Mouse (Mus musculus): ENCODE results near the gene Ephx4. TPM values are rescaled to one million over a fixed set of nuclear protein-coding genes. Genes with fewer than 3 reads are reported as not detected.
A peak's percentile ranks its signal among the peaks of the same experiment; 100 is the strongest.

Gene Ephx4
- total RNA-seq, 2 experiments from 2014 or later = 0.47 to 1.1 TPM

DNA sequence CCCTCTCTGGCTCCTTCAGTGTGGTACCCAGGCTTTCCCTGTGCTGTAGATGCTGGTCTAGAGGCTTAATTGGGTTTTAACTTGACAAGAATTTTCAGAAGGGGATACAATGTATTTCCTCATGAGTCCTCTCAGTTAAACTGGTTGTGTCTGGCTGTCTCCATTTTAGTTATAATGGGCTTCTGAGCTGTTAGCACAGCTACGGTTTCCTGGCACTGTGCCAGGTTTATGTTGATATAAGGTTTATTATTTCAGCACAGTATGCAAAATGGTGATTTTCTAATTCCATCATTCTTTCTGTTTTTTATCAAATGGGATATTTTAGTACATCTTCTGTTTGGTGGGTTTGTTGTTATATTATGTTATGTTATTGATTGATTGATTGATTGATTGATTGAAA lies 19.1 kb downstream of the Ephx4 start:
- intact Hi-C loops (cut with DNase I) = no loop called here
- DNase-seq = no peak

- DNase-seq = no peak
- intact Hi-C loops (cut with DNase I) = loop anchor here (10.0 kb wide), 1 partner anchor 164 kb away; the partner anchor contains the start of genes Glmn and Rpap2
Observed at GRCm38 (mm10) chr5:107431249-107431648, 28.7 kb downstream of the Ephx4 start, which contains the start of gene Lpcat2b. TSS of gene Lpcat2b (plus strand) at chr5:107431549.

GRCm38 (mm10) chr5:107434001-107434400 lies 31.5 kb downstream of the Ephx4 start:
- intact Hi-C loops (cut with DNase I) = loop anchor here (10.0 kb wide), 1 partner anchor 161 kb away; the partner anchor contains the start of genes Glmn and Rpap2

GRCm38 (mm10) chr5:107436185-107436584 lies 33.6 kb downstream of the Ephx4 start:
- no peak for DNase-seq
- intact Hi-C loops (cut with DNase I) = loop anchor here (10.0 kb wide), 1 partner anchor 159 kb away; the partner anchor contains the start of genes Glmn and Rpap2

More at GRCm38 (mm10) chr5:107434001-107434400, 31.5 kb downstream of the Ephx4 start:
- no peak for DNase-seq

- no peak for DNase-seq
- intact Hi-C loops (cut with DNase I) = loop anchor here (10.0 kb wide), 1 partner anchor 158 kb away; the partner anchor contains the start of genes Glmn and Rpap2
Observed at GRCm38 (mm10) chr5:107436587-107437209, 34.2 kb downstream of the Ephx4 start.

- peak; percentile 92 to 93 for DNase-seq
- intact Hi-C loops (cut with DNase I) = loop anchor here (10.0 kb wide), 1 partner anchor 157 kb away; the partner anchor contains the start of genes Glmn and Rpap2
Observed at GRCm38 (mm10) chr5:107437464-107438281, 35.1 kb downstream of the Ephx4 start, which contains the start of gene Btbd8. TSS of gene Btbd8 (plus strand) at chr5:107437997.

DNA sequence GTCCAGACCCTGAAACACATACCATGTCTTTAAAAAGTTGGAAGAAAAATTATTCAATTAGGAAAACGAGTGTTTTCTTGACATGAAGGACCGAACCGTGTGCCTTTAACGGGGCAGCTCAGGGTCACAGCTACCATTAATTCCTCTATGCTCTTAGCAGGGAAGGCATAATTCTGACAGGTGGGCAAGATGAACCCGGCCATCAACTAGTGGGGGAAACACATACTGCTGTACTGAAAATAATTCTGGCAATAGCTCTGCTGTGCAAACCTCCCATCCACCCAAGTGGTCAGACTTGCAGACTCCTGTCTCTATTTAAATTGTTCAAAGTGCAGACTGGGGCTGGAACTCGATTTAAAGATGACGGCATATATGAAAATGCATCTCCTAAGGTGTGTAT lies 35.8 kb downstream of the Ephx4 start:
- intact Hi-C loops (cut with DNase I) = loop anchor here (10.0 kb wide), 1 partner anchor 156 kb away; the partner anchor contains the start of genes Glmn and Rpap2
- DNase-seq = no peak

DNA sequence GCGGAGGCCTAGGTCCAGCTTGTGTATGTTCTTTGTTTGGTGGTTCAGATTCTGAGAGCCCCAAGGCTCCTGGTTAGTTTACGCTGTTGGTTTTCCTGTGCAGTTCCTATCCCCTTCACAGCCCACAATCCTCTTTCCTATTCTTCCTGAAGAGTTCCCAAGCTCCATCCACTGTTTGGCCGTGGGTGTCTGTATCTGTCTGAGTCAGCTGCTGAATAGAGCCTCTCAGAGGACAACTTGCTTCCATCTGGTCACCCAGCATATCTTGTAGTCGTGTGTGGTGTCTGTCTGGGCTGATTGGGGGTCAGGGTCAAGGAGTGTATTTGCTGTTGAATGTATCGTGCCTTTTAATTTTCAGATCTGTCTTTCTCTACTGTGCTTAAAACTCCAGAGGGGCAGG lies 39.3 kb downstream of the Ephx4 start:
- DNase-seq = no peak
- intact Hi-C loops (cut with DNase I) = no loop called here

DNA sequence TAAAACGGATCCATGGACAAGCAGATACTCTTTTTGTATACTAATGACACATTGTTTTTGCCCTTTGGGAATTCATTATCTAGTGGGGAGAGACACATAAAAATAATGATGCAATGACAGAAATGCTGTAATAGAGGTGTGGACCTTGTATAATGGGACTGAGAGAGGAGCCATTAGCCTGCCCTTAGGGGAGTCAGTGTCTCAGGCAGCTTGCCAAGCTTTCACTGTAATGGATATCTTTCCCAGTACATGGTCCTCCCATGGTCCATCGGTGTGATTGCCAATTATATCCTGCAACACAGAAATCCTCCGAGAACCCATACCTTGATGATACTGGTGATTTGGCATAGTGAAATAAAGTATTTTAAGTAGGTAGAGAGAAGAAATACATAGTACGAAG lies 41.7 kb downstream of the Ephx4 start:
- intact Hi-C loops (cut with DNase I) = no loop called here
- no peak for DNase-seq

- DNase-seq = no peak
- intact Hi-C loops (cut with DNase I) = no loop called here
Observed at GRCm38 (mm10) chr5:107447977-107448376, 45.4 kb downstream of the Ephx4 start.

DNA sequence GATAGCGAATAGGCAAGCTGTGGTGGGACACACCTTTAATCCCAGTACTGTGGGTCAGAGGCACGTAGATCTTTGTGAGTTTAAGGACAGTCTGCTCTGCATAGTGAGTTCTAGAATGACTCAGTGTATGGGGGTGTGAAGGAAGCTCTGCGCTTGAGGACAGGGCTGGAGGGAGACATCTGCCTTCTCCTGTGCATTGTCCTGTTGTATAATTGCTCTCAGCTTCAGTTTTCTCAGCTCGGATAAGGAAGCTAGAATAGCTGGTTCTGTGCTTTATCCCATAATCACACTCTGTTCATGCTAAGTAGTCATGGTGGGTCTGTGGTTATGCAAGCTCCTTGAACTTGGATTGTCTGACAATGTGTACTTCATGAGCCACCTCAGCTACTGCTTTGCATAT lies 46.2 kb downstream of the Ephx4 start:
- DNase-seq = no peak
- intact Hi-C loops (cut with DNase I) = no loop called here

- no peak for DNase-seq
- intact Hi-C loops (cut with DNase I) = no loop called here
Observed at GRCm38 (mm10) chr5:107449620-107450019, 47.1 kb downstream of the Ephx4 start.

DNA sequence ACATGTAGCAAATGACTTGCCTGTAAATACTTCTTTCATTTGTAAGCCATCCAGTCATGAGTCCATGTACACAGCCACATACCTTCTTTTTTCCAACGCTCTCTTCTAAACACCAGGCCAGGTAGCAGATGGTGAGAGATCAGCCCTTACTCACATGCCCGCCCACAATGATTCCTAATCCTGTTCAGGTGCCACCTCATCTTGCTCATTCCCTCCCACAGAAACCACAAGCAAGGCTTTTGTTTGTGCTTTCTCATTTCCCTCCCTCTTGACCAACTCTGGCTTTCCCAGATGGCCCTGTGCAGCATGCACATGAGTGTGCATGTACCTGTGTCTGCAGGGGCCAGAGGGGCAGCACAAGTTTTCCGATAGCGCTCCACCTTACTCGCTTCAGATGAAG lies 47.8 kb downstream of the Ephx4 start:
- no peak for DNase-seq
- intact Hi-C loops (cut with DNase I) = no loop called here

GRCm38 (mm10) chr5:107462147-107463076 lies 59.9 kb downstream of the Ephx4 start:
- no peak for DNase-seq

GRCm38 (mm10) chr5:107466501-107466900 lies 64.0 kb downstream of the Ephx4 start:
- intact Hi-C loops (cut with DNase I) = no loop called here
- no peak for DNase-seq

More at GRCm38 (mm10) chr5:107462147-107463076, 59.9 kb downstream of the Ephx4 start:
- intact Hi-C loops (cut with DNase I) = no loop called here

- DNase-seq = no peak
Observed at GRCm38 (mm10) chr5:107467098-107467497, 64.6 kb downstream of the Ephx4 start.

DNA sequence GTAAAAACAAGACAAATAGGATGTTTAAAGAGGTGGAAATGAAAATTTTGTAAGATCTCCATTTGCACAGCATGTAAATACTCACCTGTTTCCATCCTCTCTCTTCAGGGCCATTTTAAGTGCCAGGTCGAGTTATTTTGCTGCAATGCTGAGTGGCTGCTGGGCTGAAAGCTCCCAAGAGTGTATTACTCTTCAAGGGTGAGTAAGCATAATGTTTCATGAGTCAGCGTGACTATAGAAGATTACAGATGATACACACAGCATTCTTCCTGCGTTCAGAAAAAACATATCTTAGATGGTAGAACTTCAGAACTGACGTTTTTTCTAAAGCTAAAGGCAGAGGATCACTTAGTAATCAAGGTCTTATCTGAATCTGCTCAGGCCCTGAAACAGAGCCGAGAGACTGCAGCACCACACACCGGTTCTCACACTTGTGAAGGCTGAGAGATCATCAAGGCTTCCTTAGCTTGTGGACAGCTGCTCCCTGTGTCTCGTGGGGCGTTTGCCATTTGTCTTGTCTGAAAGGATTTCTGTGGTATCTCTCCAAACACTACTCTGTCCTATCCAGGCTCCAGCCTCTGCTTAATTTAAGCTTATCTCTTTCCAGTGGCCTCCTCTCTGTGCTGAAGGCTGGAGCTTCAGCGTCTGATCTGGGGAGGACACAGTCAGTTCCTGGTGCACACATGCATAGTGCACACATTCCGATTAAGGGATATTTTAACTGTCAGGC lies 68.2 kb downstream of the Ephx4 start:
- intact Hi-C loops (cut with DNase I) = no loop called here
- no peak for DNase-seq

More at GRCm38 (mm10) chr5:107467098-107467497, 64.6 kb downstream of the Ephx4 start:
- intact Hi-C loops (cut with DNase I) = no loop called here

Measured in gastrocnemius, postnatal 36 days (tissue).